Mouse (Mus musculus) liver, embryonic 14.5 days (tissue): ENCODE measurements around the gene Mtus2. TPM values are rescaled to one million over a fixed set of nuclear protein-coding genes. Genes with fewer than 3 reads are reported as not detected.
A peak's percentile ranks its signal among the peaks of the same experiment; 100 is the strongest.

ENCODE experiments used
- ATAC-seq: fragments of 200-750 bp; cut with Nextera tagmentation; 2 replicates; pipeline ENCODE4 v1.8.0; 2017; ENCODE audit warnings: moderate number of reproducible peaks, mild to moderate bottlenecking, moderate library complexity; ENCODE audit not compliant: insufficient read depth
- DNase-seq, 3 experiments: peaks; one replicate each; pipeline ENCODE4 v3.0.0-alpha.2; 2012 to 2013; ENCODE audit warnings: low read depth in 3 of 3, low spot score in 3 of 3
- H3K27ac ChIP-seq: fragments of 300-500 bp; sonication (generic); 2 replicates; pipeline ENCODE4 v1.5.1; 2014; ENCODE audit warnings: moderate library complexity, mild to moderate bottlenecking, control low read depth, inconsistent platforms
- H3K27me3 ChIP-seq: fragments of 300-500 bp; sonication (generic); 2 replicates; pipeline ENCODE4 v1.6.1; 2014; ENCODE audit warnings: mild to moderate bottlenecking, low read length, moderate library complexity; ENCODE audit not compliant: control insufficient read depth, insufficient read depth
- H3K36me3 ChIP-seq: fragments of 300-500 bp; sonication (generic); replicated peaks from 2 replicates; pipeline ENCODE4 v1.6.1; 2014; ENCODE audit warnings: low read depth; ENCODE audit not compliant: control insufficient read depth, insufficient read depth
- H3K4me1 ChIP-seq, 2 experiments: fragments of 200-500 bp in 1 of 2; fragments of 300-500 bp in 1 of 2; sonication (generic) in 1 of 2; replicated peaks; 2 replicates each; pipeline ENCODE4 v1.6.1; 2012 to 2014; ENCODE audit warnings: antibody characterized with exemption in 1 of 2, inconsistent platforms in 1 of 2, low read length in 1 of 2; ENCODE audit not compliant: control insufficient read depth in 2 of 2, insufficient read depth in 2 of 2
- H3K4me2 ChIP-seq: fragments of 300-500 bp; sonication (generic); 2 replicates; pipeline ENCODE4 v1.6.1; 2014; ENCODE audit warnings: low read depth, mild to moderate bottlenecking, control low read depth, moderate library complexity
- H3K4me3 ChIP-seq, 2 experiments: fragments of 200-500 bp in 1 of 2; fragments of 300-500 bp in 1 of 2; sonication (generic) in 1 of 2; 2 replicates each; pipeline ENCODE4 v1.5.1; 2012 to 2014; ENCODE audit warnings: low read depth in 2 of 2, low read length in 2 of 2, mild to moderate bottlenecking in 2 of 2, control low read depth in 1 of 2, inconsistent platforms in 1 of 2, moderate library complexity in 1 of 2; ENCODE audit not compliant: insufficient read depth in 1 of 2
- H3K9ac ChIP-seq: fragments of 300-500 bp; sonication (generic); replicated peaks from 2 replicates; pipeline ENCODE4 v1.6.1; 2014; ENCODE audit warnings: mild to moderate bottlenecking, control low read depth, moderate library complexity
- H3K9me3 ChIP-seq: fragments of 300-500 bp; sonication (generic); 2 replicates; pipeline ENCODE4 v1.6.1; 2016; ENCODE audit warnings: low read length, mixed read lengths; ENCODE audit not compliant: control insufficient read depth
- CTCF ChIP-seq: IDR thresholded peaks from 2 replicates; pipeline ENCODE4 v1.5.1; 2016; ENCODE audit warnings: antibody characterized with exemption, low read depth, control low read depth
- EP300 ChIP-seq: IDR thresholded peaks from 2 replicates; pipeline ENCODE4 v1.6.1; 2016; ENCODE audit warnings: antibody characterized with exemption, low read depth
- WGBS: fragments of 180-500 bp; shearing (Covaris S2); extraction: QIAGEN DNeasy Blood & Tissue Kit; methylation state at CpG from one replicate; pipeline ENCODE4 v1.1.7; 2014; ENCODE audit not compliant: insufficient replicate concordance; 5-methylcytosine and 5-hydroxymethylcytosine counted together
- polyA plus RNA-seq, 2 experiments: library from polyadenylated mRNA; depleted of rRNA in 1 of 2; stranded (reverse) in 1 of 2; unstranded in 1 of 2; fragments of >200 nt; fragmentation: Nextera tagmentation in 1 of 2; extraction: Ambion mirVana in 1 of 2; gene quantifications; 2 replicates each; pipeline versions ENCODE4 v1.2.1 to v1.2.3; 2012 to 2014

The Mtus2 gene
- polyA plus RNA-seq, 2 experiments, result 0.48 to 0.80 TPM

DNA sequence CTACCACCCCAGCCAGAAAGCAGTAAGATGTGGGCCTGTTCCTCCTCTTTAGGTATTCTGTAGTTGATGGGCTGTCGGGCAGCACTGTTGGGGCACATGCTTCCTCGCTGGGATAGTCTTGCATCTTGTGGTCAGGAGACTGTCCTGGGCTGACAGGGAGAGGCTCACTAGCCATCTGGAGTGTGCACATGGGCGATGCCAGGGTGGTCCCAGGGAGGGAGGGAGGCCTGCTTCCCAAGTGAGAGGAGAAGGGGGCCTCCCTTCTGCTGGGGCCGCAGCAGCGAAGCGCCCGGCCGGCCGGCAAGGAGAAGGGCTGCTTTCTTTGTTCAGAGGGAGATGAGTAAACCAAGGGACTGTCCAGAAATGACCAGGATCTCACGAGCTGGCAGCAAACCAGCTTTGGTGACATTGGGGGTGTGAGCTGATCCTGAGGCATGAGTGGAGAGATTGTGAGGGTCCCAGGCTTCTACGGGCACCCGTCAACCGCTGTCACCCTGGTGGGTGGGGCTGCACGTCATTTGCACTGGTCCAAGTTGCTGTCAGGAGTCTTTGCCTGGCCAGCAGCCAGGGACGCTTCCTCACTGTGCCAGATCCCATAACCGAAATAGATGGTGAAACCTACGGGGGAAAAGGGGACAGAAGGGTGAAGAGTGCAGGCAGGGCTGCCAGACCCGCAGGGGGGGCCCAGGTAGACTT, 375.0 kb downstream of the Mtus2 start:
- Histone ChIP-seq H3K27me3 (no peaks in the 10 kb centered on the region), H3K36me3 (peaks cover 27% of the 10 kb centered on the region), H3K9me3 (no peaks in the 10 kb centered on the region), H3K4me3 (no peak overlapping the region), H3K4me1 (0 out of 4 replicates have a peak, but pooled peaks cover 0 to 3% of the 10 kb centered on the region in 2 experiments), H3K4me2 (no peak overlapping the region), H3K27ac (no peak overlapping the region), H3K9ac (no peak overlapping the region)
- no peak for ATAC-seq
- no peak for TF ChIP-seq CTCF
- no peak for TF ChIP-seq EP300
- no peak for DNase-seq
- WGBS, result 84% methylated on average over 18 of the region's 18 CpGs

DNA sequence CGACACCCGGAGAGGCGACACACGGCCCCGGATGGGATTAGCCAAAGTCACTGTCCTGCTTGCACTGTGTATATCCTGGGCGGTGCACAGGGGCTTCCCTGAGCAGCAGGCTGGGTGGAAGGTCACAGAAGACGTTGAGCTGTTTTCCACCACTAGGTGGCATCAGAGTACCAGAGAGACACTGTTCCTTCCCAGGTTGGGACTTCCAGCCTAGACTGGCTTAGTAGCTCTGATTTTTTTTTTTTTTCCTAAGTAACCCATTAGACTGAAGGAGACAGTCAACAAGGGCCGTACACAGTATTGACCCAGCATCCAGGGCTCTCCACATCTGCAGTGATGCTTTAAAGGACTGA, 375.5 kb downstream of the Mtus2 start:
- H3K4me2 ChIP-seq, result no peak overlapping the region
- H3K4me3 ChIP-seq, result no peak overlapping the region
- H3K9ac ChIP-seq, result no peak overlapping the region
- H3K9me3 ChIP-seq, result no peaks in the 10 kb centered on the region
- ATAC-seq (peak; percentile 43; the same call in 1 of the 2 replicates), DNase-seq (peak in 2 of 3 experiments; percentile 17 to 32)
- TF ChIP-seq CTCF (peak; percentile 87), EP300 (no peak)
- 59% methylated on average over 8 of the region's 8 CpGs for WGBS
- no peak overlapping the region for H3K27ac ChIP-seq
- peaks cover 27% of the 10 kb centered on the region for H3K36me3 ChIP-seq
- no peaks in the 10 kb centered on the region for H3K27me3 ChIP-seq
- H3K4me1 ChIP-seq, result 0 out of 4 replicates have a peak, but pooled peaks cover 0 to 3% of the 10 kb centered on the region in 2 experiments

- Histone ChIP-seq H3K36me3 (peaks cover 21% of the 10 kb centered on the region), H3K4me3 (no peak overlapping the region), H3K9ac (no peak overlapping the region), H3K27me3 (no peaks in the 10 kb centered on the region), H3K9me3 (no peaks in the 10 kb centered on the region), H3K4me2 (no peak overlapping the region), H3K4me1 (no peaks in the 10 kb centered on the region; a peak in 1 of 4 replicates), H3K27ac (no peak overlapping the region)
- ATAC-seq (no peak), DNase-seq (no peak)
- 83% methylated on average over 5 of the region's 5 CpGs for WGBS
- TF ChIP-seq CTCF, result no peak
- TF ChIP-seq EP300, result no peak
Observed at GRCm38 (mm10) chr5:148339126-148339525, 382.0 kb downstream of the Mtus2 start.

- H3K27me3 ChIP-seq, result no peaks in the 10 kb centered on the region
- H3K27ac ChIP-seq, result no peak overlapping the region
- peak; percentile 70 for ATAC-seq
- peaks cover 33% of the 10 kb centered on the region for H3K36me3 ChIP-seq
- H3K4me1 ChIP-seq, result no peaks in the 10 kb centered on the region; a peak in 1 of 4 replicates
- no peak overlapping the region for H3K9ac ChIP-seq
- no peak overlapping the region for H3K4me3 ChIP-seq
- WGBS, result 40% methylated on average over 26 of the region's 26 CpGs
- H3K9me3 ChIP-seq, result no peaks in the 10 kb centered on the region
- no peak for DNase-seq
- no peak overlapping the region for H3K4me2 ChIP-seq
- TF ChIP-seq EP300, result no peak
- TF ChIP-seq CTCF, result no peak
Observed at GRCm38 (mm10) chr5:148342061-148342741, 385.1 kb downstream of the Mtus2 start.

GRCm38 (mm10) chr5:148344374-148344773, 387.3 kb downstream of the Mtus2 start:
- H3K4me2 ChIP-seq, result no peak overlapping the region
- peaks cover 32% of the 10 kb centered on the region for H3K36me3 ChIP-seq
- 81% methylated on average over 5 of the region's 5 CpGs for WGBS

More at GRCm38 (mm10) chr5:148344374-148344773, 387.3 kb downstream of the Mtus2 start:
- TF ChIP-seq CTCF (no peak), EP300 (no peak)
- H3K9ac ChIP-seq, result no peak overlapping the region
- no peaks in the 10 kb centered on the region; a peak in 1 of 4 replicates for H3K4me1 ChIP-seq
- H3K27me3 ChIP-seq, result no peaks in the 10 kb centered on the region
- no peak for DNase-seq
- no peaks in the 10 kb centered on the region for H3K9me3 ChIP-seq
- H3K27ac ChIP-seq, result no peak overlapping the region
- no peak overlapping the region for H3K4me3 ChIP-seq
- no peak for ATAC-seq
